Mouse (Mus musculus) embryonic fibroblast, embryonic 13.5 days (primary cell): ENCODE measurements around the gene 2610528J11Rik.

Experiments used
- CTCF ChIP-seq: IDR thresholded peaks from 2 replicates; pipeline ENCODE4 v1.5.1; 2011; ENCODE audit warnings: mild to moderate bottlenecking, control low read depth, low read length, moderate library complexity, borderline replicate concordance; ENCODE audit not compliant: insufficient read depth
- POLR2A ChIP-seq: IDR thresholded peaks from 2 replicates; pipeline ENCODE4 v1.6.1; 2011; ENCODE audit warnings: low read depth, mild to moderate bottlenecking, control low read depth, low read length, moderate library complexity

DNA sequence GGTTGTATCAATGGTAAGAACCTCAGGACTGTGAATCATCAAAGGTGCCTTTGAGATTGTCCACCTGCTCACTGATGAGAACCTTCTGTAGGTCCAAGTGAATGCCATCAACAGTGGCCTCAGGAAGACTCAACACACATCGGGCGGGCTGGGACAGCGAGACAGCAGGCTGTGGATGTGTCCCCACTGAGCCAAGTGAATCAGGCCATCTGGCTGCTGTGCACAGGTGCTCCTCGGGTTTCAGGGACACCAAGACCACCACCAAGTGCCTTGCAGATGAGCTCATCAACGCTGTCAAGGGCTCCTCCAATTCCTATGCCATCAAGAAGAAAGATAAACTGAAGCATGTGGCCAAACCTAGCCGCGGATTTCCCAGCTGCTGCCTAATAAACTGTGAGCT lies 4.6 kb upstream of the 2610528J11Rik start:
- TF ChIP-seq CTCF, result no peak
- TF ChIP-seq POLR2A, result no peak
